Mouse (Mus musculus): ENCODE measurements around the gene Tlx3. TPM values are rescaled to one million over a fixed set of nuclear protein-coding genes. Genes with fewer than 3 reads are reported as not detected.

The Tlx3 gene
- not detected in 2 replicates for polyA plus RNA-seq (2015; fragmentation: Nextera tagmentation; extraction: Ambion mirVana)

DNA sequence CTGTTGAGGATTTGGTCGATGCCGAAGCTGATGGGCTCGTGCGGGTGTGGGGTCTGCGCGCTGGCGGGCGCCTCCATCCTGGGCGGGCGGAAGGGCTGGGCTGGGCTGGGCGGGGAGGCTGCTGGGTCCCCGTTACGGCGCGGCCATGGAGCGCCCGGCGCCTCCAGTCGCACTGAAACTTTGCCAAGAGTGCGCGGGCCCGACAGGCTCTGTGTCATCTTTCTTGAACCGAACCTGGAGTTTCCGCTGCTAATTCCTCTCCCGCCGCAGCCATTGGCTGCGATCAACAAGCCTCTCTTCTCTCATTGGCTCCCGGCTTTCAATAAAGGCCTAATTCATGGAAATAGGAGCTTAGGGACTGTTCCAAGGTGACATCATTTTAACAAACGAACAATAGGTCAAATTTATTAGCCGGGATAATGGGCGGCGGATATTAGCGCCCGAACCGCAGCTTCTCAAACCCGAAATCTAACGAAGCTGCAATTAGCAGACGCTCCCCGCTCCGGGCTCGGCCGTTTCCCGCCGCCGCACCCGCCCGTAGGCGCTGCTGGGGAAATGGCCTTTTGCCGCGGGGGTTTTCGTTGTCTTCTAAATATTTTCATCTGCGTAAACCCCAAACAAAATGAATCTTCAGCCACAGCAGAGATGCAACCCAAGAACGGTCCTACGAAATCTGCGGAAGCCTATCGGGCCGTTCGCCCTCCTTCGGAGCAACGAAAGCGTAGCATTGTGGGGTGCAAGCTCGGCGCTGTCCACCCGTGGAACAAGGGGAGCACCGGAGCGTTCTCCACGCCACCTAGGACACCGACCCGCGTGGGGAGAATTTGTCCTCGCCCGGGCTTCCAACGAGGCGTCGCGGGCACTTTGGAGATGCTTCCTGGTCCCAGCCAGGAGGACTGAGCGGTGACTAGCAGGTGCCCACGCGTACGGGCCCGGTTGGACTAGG is at the start of gene Tlx3:
Tlx3 (minus strand) TSS at position 207 of the 946 bp plus-strand sequence.
- no peak within 1 kb of the TSS for H3K27ac ChIP-seq (replicated peaks)
- WGBS = under 1% methylated on average over 75 of the region's 81 CpGs
- no peak within 1 kb of the TSS for H3K9ac ChIP-seq (ENCODE audit: low read length)
- TF ChIP-seq EP300 (optimal IDR thresholded peaks at IDR 0.05) (no peak), CTCF (IDR thresholded peaks at IDR 0.05; ENCODE audit: low read depth) (no peak)
- ATAC-seq (ENCODE audit: low FRiP score, low TSS enrichment) = no peak
- peak within 1 kb of the TSS; percentile 20 for H3K4me3 ChIP-seq (ENCODE audit: low read depth, low read length)
- peak within 1 kb of the TSS; percentile 23 for H3K4me2 ChIP-seq (replicated peaks; ENCODE audit: low read depth)
- peaks cover 5% of the 10 kb centered on the region for H3K9me3 ChIP-seq (ENCODE audit: control insufficient read depth, low read length)
- peaks cover 41% of the 10 kb centered on the region for H3K27me3 ChIP-seq (ENCODE audit: control insufficient read depth, insufficient read depth, low read length)
- peaks cover 2% of the 10 kb centered on the region; the same call in 1 of the 2 replicates for H3K4me1 ChIP-seq (replicated peaks; ENCODE audit: control insufficient read depth, insufficient read depth)
- no peaks in the 10 kb centered on the region for H3K36me3 ChIP-seq (ENCODE audit: control insufficient read depth, insufficient read depth, low read length)
- DNase-seq (ENCODE audit: low spot score) = peak; percentile 33

DNA sequence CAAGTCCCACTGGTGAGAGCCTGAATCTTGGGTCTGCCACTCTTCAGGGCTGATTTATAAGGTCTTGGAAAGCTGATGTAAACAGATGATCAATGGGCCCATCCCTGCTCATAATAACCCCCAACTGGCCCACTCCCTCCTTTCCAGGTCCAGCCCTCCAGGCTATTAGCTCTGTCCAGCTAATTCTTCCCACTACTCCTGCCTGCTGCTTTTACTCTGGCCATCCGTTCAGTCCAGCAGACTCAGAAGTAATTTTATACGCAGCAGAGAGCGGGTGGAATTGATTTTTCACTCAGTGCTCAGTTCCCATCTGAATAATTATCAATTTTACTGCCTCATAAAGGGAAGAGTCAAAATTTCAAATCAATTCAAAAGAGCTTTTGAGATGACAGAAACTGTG is 36.9 kb upstream of the Tlx3 start:
- H3K36me3 ChIP-seq (ENCODE audit: control insufficient read depth, insufficient read depth, low read length) = no peaks in the 10 kb centered on the region
- no peaks in the 10 kb centered on the region for H3K27me3 ChIP-seq (ENCODE audit: control insufficient read depth, insufficient read depth, low read length)
- no peak overlapping the region for H3K27ac ChIP-seq (replicated peaks)
- no peak overlapping the region for H3K4me2 ChIP-seq (replicated peaks; ENCODE audit: low read depth)
- H3K4me1 ChIP-seq (replicated peaks; ENCODE audit: control insufficient read depth, insufficient read depth) = no peaks in the 10 kb centered on the region
- DNase-seq (ENCODE audit: low spot score) (no peak), ATAC-seq (ENCODE audit: low FRiP score, low TSS enrichment) (no peak)
- TF ChIP-seq CTCF (IDR thresholded peaks at IDR 0.05; ENCODE audit: low read depth) (no peak), EP300 (optimal IDR thresholded peaks at IDR 0.05) (no peak)
- H3K9ac ChIP-seq (ENCODE audit: low read length) = no peak overlapping the region
- WGBS = 73% methylated on average over 3 of the region's 3 CpGs
- H3K9me3 ChIP-seq (ENCODE audit: control insufficient read depth, low read length) = no peaks in the 10 kb centered on the region
- no peak overlapping the region for H3K4me3 ChIP-seq (ENCODE audit: low read depth, low read length)

DNA sequence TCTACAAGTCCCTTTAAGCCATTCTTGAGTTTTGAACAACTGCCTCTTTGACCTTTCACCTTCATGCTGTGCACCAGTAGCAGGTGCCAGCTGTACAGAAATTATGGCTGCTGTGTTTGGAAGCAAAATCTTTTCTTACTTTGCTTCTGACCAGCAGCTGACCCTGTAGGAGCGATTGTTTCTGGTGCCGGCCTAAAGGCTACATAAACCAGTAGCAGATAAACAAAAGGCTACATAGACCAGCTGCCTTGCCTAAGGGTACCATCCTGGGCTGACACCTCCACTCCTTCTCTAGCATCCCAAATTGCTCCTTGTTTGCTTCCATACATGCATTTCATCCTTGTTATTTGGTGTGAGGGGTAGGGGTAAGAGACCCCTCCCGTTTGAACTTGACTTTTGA is 30.7 kb upstream of the Tlx3 start:
- no peaks in the 10 kb centered on the region for H3K36me3 ChIP-seq (ENCODE audit: control insufficient read depth, insufficient read depth, low read length)
- no peak overlapping the region for H3K27ac ChIP-seq (replicated peaks)
- WGBS = 53% methylated on average over 3 of the region's 3 CpGs
- H3K9me3 ChIP-seq (ENCODE audit: control insufficient read depth, low read length) = no peaks in the 10 kb centered on the region
- TF ChIP-seq EP300 (optimal IDR thresholded peaks at IDR 0.05) = no peak
- TF ChIP-seq CTCF (IDR thresholded peaks at IDR 0.05; ENCODE audit: low read depth) = no peak
- no peaks in the 10 kb centered on the region for H3K27me3 ChIP-seq (ENCODE audit: control insufficient read depth, insufficient read depth, low read length)
- no peak overlapping the region for H3K4me3 ChIP-seq (ENCODE audit: low read depth, low read length)
- DNase-seq (ENCODE audit: low spot score) (no peak), ATAC-seq (ENCODE audit: low FRiP score, low TSS enrichment) (no peak)
- H3K4me2 ChIP-seq (replicated peaks; ENCODE audit: low read depth) = no peak overlapping the region
- no peak overlapping the region for H3K9ac ChIP-seq (ENCODE audit: low read length)
- no peaks in the 10 kb centered on the region for H3K4me1 ChIP-seq (replicated peaks; ENCODE audit: control insufficient read depth, insufficient read depth)

DNA sequence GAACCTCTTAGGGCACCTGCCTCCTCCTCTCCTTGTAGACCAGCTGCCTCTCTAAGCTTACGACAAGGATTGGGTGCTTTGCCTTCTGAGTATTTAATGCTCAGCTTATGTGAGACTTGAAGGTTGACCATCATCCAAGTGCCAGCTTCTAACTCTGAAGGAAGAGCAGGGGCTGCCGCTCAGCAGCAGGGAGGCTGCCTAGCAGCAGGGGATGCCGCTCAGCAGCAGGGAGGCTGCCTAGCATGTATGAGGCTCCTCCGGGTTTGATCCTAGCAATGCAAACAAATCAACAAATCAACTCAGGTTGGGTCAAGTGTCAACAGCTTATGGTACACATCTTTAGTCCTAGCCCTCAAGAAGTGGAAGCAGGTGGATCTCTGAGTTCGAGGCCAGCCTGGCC is 28.7 kb upstream of the Tlx3 start:
- H3K36me3 ChIP-seq (ENCODE audit: control insufficient read depth, insufficient read depth, low read length) = no peaks in the 10 kb centered on the region
- no peaks in the 10 kb centered on the region for H3K9me3 ChIP-seq (ENCODE audit: control insufficient read depth, low read length)
- TF ChIP-seq EP300 (optimal IDR thresholded peaks at IDR 0.05) = no peak
- TF ChIP-seq CTCF (IDR thresholded peaks at IDR 0.05; ENCODE audit: low read depth) = no peak
- H3K4me2 ChIP-seq (replicated peaks; ENCODE audit: low read depth) = no peak overlapping the region
- H3K27ac ChIP-seq (replicated peaks) = no peak overlapping the region
- no peaks in the 10 kb centered on the region for H3K27me3 ChIP-seq (ENCODE audit: control insufficient read depth, insufficient read depth, low read length)
- no peak for ATAC-seq (ENCODE audit: low FRiP score, low TSS enrichment)
- WGBS = 73% methylated on average over 5 of the region's 5 CpGs
- no peaks in the 10 kb centered on the region for H3K4me1 ChIP-seq (replicated peaks; ENCODE audit: control insufficient read depth, insufficient read depth)
- no peak for DNase-seq (ENCODE audit: low spot score)
- H3K9ac ChIP-seq (ENCODE audit: low read length) = no peak overlapping the region
- no peak overlapping the region for H3K4me3 ChIP-seq (ENCODE audit: low read depth, low read length)

DNA sequence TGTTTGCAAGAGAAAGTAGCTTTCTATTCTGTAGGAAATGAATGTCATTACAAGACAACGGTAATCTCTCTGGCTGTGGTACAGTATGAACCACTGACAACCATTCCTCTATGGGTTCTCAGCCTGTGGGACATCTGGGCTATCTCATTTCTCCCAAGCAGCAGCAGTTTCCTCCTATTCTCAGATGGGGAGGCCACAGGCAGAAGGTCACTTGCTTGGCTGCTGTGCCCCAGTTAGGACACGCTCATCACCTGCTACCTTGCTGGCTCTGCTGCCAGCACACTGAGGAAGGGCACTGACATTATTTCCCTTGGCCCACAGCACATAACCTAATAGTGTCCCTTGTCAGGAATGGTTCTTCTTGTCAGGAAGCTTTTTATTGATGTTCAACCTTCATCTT is 24.8 kb upstream of the Tlx3 start:
- no peak overlapping the region for H3K4me3 ChIP-seq (ENCODE audit: low read depth, low read length)
- no peaks in the 10 kb centered on the region for H3K27me3 ChIP-seq (ENCODE audit: control insufficient read depth, insufficient read depth, low read length)
- no peak for ATAC-seq (ENCODE audit: low FRiP score, low TSS enrichment)
- WGBS = 76% methylated on average over 2 of the region's 2 CpGs
- no peaks in the 10 kb centered on the region for H3K4me1 ChIP-seq (replicated peaks; ENCODE audit: control insufficient read depth, insufficient read depth)
- H3K4me2 ChIP-seq (replicated peaks; ENCODE audit: low read depth) = no peak overlapping the region
- H3K9me3 ChIP-seq (ENCODE audit: control insufficient read depth, low read length) = no peaks in the 10 kb centered on the region
- no peak overlapping the region for H3K27ac ChIP-seq (replicated peaks)
- no peak for DNase-seq (ENCODE audit: low spot score)
- no peak for TF ChIP-seq EP300 (optimal IDR thresholded peaks at IDR 0.05)
- TF ChIP-seq CTCF (IDR thresholded peaks at IDR 0.05; ENCODE audit: low read depth) = no peak
- H3K9ac ChIP-seq (ENCODE audit: low read length) = no peak overlapping the region
- H3K36me3 ChIP-seq (ENCODE audit: control insufficient read depth, insufficient read depth, low read length) = no peaks in the 10 kb centered on the region

DNA sequence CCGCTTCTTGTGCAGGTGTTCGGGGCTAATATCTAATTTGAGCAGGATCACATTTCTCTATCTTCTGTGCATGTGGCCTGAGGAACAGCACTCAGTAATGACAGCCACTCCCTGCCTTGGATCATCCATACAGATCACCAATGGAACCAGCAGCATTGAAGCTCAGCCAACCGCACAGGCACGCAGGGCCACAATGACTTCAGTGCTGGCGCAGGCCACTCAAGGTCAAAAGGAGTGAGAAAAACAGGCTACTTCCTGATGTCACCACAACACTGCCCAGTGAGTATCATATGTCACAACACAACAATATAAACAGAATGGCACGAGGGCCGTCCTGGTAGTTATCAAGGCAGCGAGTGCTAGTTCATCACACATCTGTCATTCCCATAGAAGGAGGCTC is 23.1 kb upstream of the Tlx3 start:
- Histone ChIP-seq H3K36me3 (ENCODE audit: control insufficient read depth, insufficient read depth, low read length) (no peaks in the 10 kb centered on the region), H3K4me1 (replicated peaks; ENCODE audit: control insufficient read depth, insufficient read depth) (no peaks in the 10 kb centered on the region), H3K4me3 (ENCODE audit: low read depth, low read length) (no peak overlapping the region), H3K27ac (replicated peaks) (no peak overlapping the region), H3K9me3 (ENCODE audit: control insufficient read depth, low read length) (no peaks in the 10 kb centered on the region), H3K27me3 (ENCODE audit: control insufficient read depth, insufficient read depth, low read length) (no peaks in the 10 kb centered on the region), H3K9ac (ENCODE audit: low read length) (no peak overlapping the region), H3K4me2 (replicated peaks; ENCODE audit: low read depth) (no peak overlapping the region)
- ATAC-seq (ENCODE audit: low FRiP score, low TSS enrichment) (no peak), DNase-seq (ENCODE audit: low spot score) (no peak)
- 82% methylated on average over 8 of the region's 8 CpGs for WGBS
- TF ChIP-seq CTCF (IDR thresholded peaks at IDR 0.05; ENCODE audit: low read depth) (no peak), EP300 (optimal IDR thresholded peaks at IDR 0.05) (no peak)
